Mouse (Mus musculus) midbrain, embryonic 11.5 days (tissue): ENCODE data around the gene Pmpca. TPM values are rescaled to one million over a fixed set of nuclear protein-coding genes. Genes with fewer than 3 reads are reported as not detected.

Experiments used
- ATAC-seq: fragments of 200-750 bp; cut with Nextera tagmentation; 2 replicates; pipeline ENCODE4 v1.8.0; 2017; ENCODE audit warnings: moderate TSS enrichment, moderate library complexity; ENCODE audit not compliant: low FRiP score
- DNase-seq: peaks from one replicate; pipeline ENCODE4 v3.0.0; 2015; ENCODE audit warnings: low spot score; ENCODE audit errors: missing footprints
- H3K27ac ChIP-seq: fragments of 300-500 bp; sonication (generic); 2 replicates; pipeline ENCODE4 v1.5.1; 2014; ENCODE audit warnings: low read depth, low read length
- H3K27me3 ChIP-seq: fragments of 300-500 bp; sonication (generic); 2 replicates; pipeline ENCODE4 v1.6.1; 2014; ENCODE audit warnings: mild to moderate bottlenecking, low read length, moderate library complexity, mixed read lengths; ENCODE audit not compliant: control insufficient read depth, insufficient read depth
- H3K36me3 ChIP-seq: fragments of 300-500 bp; sonication (generic); 2 replicates; pipeline ENCODE4 v1.6.1; 2014; ENCODE audit warnings: mild to moderate bottlenecking, low read length, moderate library complexity, mixed read lengths; ENCODE audit not compliant: control insufficient read depth, insufficient read depth
- H3K4me1 ChIP-seq: fragments of 300-500 bp; sonication (generic); 2 replicates; pipeline ENCODE4 v1.6.1; 2014; ENCODE audit warnings: low read length; ENCODE audit not compliant: control insufficient read depth, insufficient read depth
- H3K4me2 ChIP-seq: fragments of 300-500 bp; sonication (generic); 2 replicates; pipeline ENCODE4 v1.6.1; 2014; ENCODE audit warnings: mild to moderate bottlenecking, moderate library complexity
- H3K4me3 ChIP-seq: fragments of 300-500 bp; sonication (generic); 2 replicates; pipeline ENCODE4 v1.5.1; 2014; ENCODE audit warnings: low read depth, low read length
- H3K9ac ChIP-seq: fragments of 300-500 bp; sonication (generic); 2 replicates; pipeline ENCODE4 v1.6.1; 2014; ENCODE audit warnings: low read length
- H3K9me3 ChIP-seq: fragments of 300-500 bp; sonication (generic); 2 replicates; pipeline ENCODE4 v1.6.1; 2016; ENCODE audit warnings: low read length; ENCODE audit not compliant: control insufficient read depth
- WGBS: fragments of 180-500 bp; shearing (Covaris S2); extraction: QIAGEN DNeasy Blood & Tissue Kit; methylation state at CpG from one replicate; pipeline ENCODE4 v1.1.7; 2014; 5-methylcytosine and 5-hydroxymethylcytosine counted together
- polyA plus RNA-seq: library from polyadenylated mRNA; unstranded; fragments of >200 nt; fragmentation: Nextera tagmentation; extraction: Ambion mirVana; gene quantifications from 2 replicates; pipeline ENCODE4 v1.2.1, GENCODE M21; 2014

Pmpca gene
- polyA plus RNA-seq, 1 experiment from 2014 or later: 110 TPM

- 92% methylated on average over 7 of the region's 7 CpGs for WGBS
- no peaks in the 10 kb centered on the region for H3K4me1 ChIP-seq
- no peak overlapping the region for H3K27ac ChIP-seq
- DNase-seq: no peak
- ATAC-seq: no peak
- no peak overlapping the region for H3K4me3 ChIP-seq
- H3K9me3 ChIP-seq: no peaks in the 10 kb centered on the region
- H3K9ac ChIP-seq: no peak overlapping the region
- H3K36me3 ChIP-seq: peaks cover 27% of the 10 kb centered on the region
- no peaks in the 10 kb centered on the region for H3K27me3 ChIP-seq
- no peak overlapping the region for H3K4me2 ChIP-seq
Measured at GRCm38 (mm10) chr2:26434791-26435572, 45.8 kb downstream of the Pmpca start.

GRCm38 (mm10) chr2:26437221-26437620, 48.1 kb downstream of the Pmpca start:
- no peak overlapping the region for H3K4me3 ChIP-seq
- H3K4me1 ChIP-seq: no peaks in the 10 kb centered on the region
- WGBS: 86% methylated on average over 4 of the region's 4 CpGs
- H3K4me2 ChIP-seq: no peak overlapping the region
- DNase-seq (no peak), ATAC-seq (no peak)
- H3K27ac ChIP-seq: no peak overlapping the region
- H3K9me3 ChIP-seq: no peaks in the 10 kb centered on the region
- H3K9ac ChIP-seq: no peak overlapping the region
- H3K27me3 ChIP-seq: no peaks in the 10 kb centered on the region
- H3K36me3 ChIP-seq: peaks cover 23% of the 10 kb centered on the region

- H3K9me3 ChIP-seq: no peaks in the 10 kb centered on the region
- no peak overlapping the region for H3K4me3 ChIP-seq
- H3K9ac ChIP-seq: no peak overlapping the region; the same call in 1 of the 2 replicates
- peaks cover 2% of the 10 kb centered on the region for H3K4me1 ChIP-seq
- WGBS: 92% methylated on average over 7 of the region's 7 CpGs
- no peak for ATAC-seq
- DNase-seq: no peak
- peaks cover 20% of the 10 kb centered on the region for H3K36me3 ChIP-seq
- no peak overlapping the region for H3K4me2 ChIP-seq
- no peaks in the 10 kb centered on the region for H3K27me3 ChIP-seq
- no peak overlapping the region for H3K27ac ChIP-seq
Measured at GRCm38 (mm10) chr2:26438373-26438772, 49.2 kb downstream of the Pmpca start.

- no peaks in the 10 kb centered on the region for H3K27me3 ChIP-seq
- no peak overlapping the region for H3K4me2 ChIP-seq
- peaks cover 13% of the 10 kb centered on the region for H3K4me1 ChIP-seq
- WGBS: 89% methylated on average over 6 of the region's 6 CpGs
- peaks cover 14% of the 10 kb centered on the region; the same call in 1 of the 2 replicates for H3K36me3 ChIP-seq
- H3K4me3 ChIP-seq: no peak overlapping the region
- H3K9ac ChIP-seq: no peak overlapping the region
- H3K27ac ChIP-seq: no peak overlapping the region
- no peaks in the 10 kb centered on the region for H3K9me3 ChIP-seq
- ATAC-seq (no peak), DNase-seq (no peak)
Measured at GRCm38 (mm10) chr2:26439671-26440070, 50.5 kb downstream of the Pmpca start.

GRCm38 (mm10) chr2:26441261-26441660, 52.1 kb downstream of the Pmpca start:
- ATAC-seq (no peak), DNase-seq (no peak)
- Histone ChIP-seq H3K4me2 (no peak overlapping the region), H3K4me1 (peaks cover 15% of the 10 kb centered on the region), H3K9me3 (no peaks in the 10 kb centered on the region), H3K27me3 (no peaks in the 10 kb centered on the region), H3K36me3 (peaks cover 11% of the 10 kb centered on the region; the same call in 1 of the 2 replicates), H3K4me3 (no peak overlapping the region), H3K9ac (no peak overlapping the region), H3K27ac (no peak overlapping the region)
- 94% methylated on average over 4 of the region's 4 CpGs for WGBS

GRCm38 (mm10) chr2:26441688-26442087, 52.5 kb downstream of the Pmpca start:
- no peak for ATAC-seq
- Histone ChIP-seq H3K9ac (no peak overlapping the region), H3K27me3 (no peaks in the 10 kb centered on the region), H3K27ac (no peak overlapping the region), H3K36me3 (peaks cover 11% of the 10 kb centered on the region; the same call in 1 of the 2 replicates), H3K4me2 (no peak overlapping the region), H3K4me1 (peaks cover 20% of the 10 kb centered on the region), H3K4me3 (no peak overlapping the region), H3K9me3 (no peaks in the 10 kb centered on the region)
- 84% methylated on average over 5 of the region's 5 CpGs for WGBS
- DNase-seq: no peak

GRCm38 (mm10) chr2:26442843-26443242, 53.7 kb downstream of the Pmpca start:
- Histone ChIP-seq H3K4me3 (no peak overlapping the region), H3K9me3 (no peaks in the 10 kb centered on the region), H3K9ac (no peak overlapping the region), H3K27ac (no peak overlapping the region), H3K36me3 (peaks cover 11% of the 10 kb centered on the region; the same call in 1 of the 2 replicates), H3K4me1 (peaks cover 23% of the 10 kb centered on the region), H3K27me3 (no peaks in the 10 kb centered on the region), H3K4me2 (no peak overlapping the region)
- ATAC-seq (no peak), DNase-seq (no peak)
- WGBS: 72% methylated on average over 1 of the region's 1 CpGs

GRCm38 (mm10) chr2:26443876-26444275, 54.7 kb downstream of the Pmpca start:
- Histone ChIP-seq H3K4me1 (peaks cover 23% of the 10 kb centered on the region), H3K9me3 (no peaks in the 10 kb centered on the region), H3K4me3 (peak overlapping the region; percentile 78), H3K4me2 (peak overlapping the region; percentile 82), H3K27ac (no peak overlapping the region), H3K9ac (peak overlapping the region; percentile 80), H3K27me3 (no peaks in the 10 kb centered on the region), H3K36me3 (peaks cover 9% of the 10 kb centered on the region; the same call in 1 of the 2 replicates)
- ATAC-seq (no peak), DNase-seq (no peak)
- WGBS: 61% methylated on average over 3 of the region's 3 CpGs

GRCm38 (mm10) chr2:26444368-26444767, 55.2 kb downstream of the Pmpca start:
- Histone ChIP-seq H3K9me3 (no peaks in the 10 kb centered on the region), H3K27ac (no peak overlapping the region), H3K36me3 (peaks cover 9% of the 10 kb centered on the region; the same call in 1 of the 2 replicates), H3K27me3 (no peaks in the 10 kb centered on the region), H3K4me3 (peak overlapping the region; percentile 78), H3K9ac (peak overlapping the region; percentile 80), H3K4me1 (peaks cover 23% of the 10 kb centered on the region), H3K4me2 (peak overlapping the region; percentile 82)
- ATAC-seq (no peak), DNase-seq (no peak)
- WGBS: 6% methylated on average over 15 of the region's 15 CpGs
